Mouse (Mus musculus) cerebellum, adult 2 months (tissue): ENCODE measurements at regions not wholly inside any gene's neighbourhood (a gene's known extent, or its start where the extent isn't known, plus 50 kb on each side); places are given as distances from the start of the nearest gene placed in this dataset.

Source experiments
- DNase-seq, 2 experiments: peaks; one replicate each; pipeline ENCODE4 v3.0.0; 2021
- H3K27ac ChIP-seq: fragments of 200-500 bp; 2 replicates; pipeline ENCODE4 v1.5.1; 2012; ENCODE audit warnings: low read length, control low read depth, inconsistent platforms; ENCODE audit not compliant: insufficient read depth
- H3K27me3 ChIP-seq: fragments of 200-500 bp; 2 replicates; pipeline ENCODE4 v1.6.1; 2012; ENCODE audit warnings: inconsistent platforms, mild to moderate bottlenecking, low read length, moderate library complexity; ENCODE audit not compliant: control insufficient read depth, insufficient read depth
- H3K4me1 ChIP-seq: fragments of 200-500 bp; 2 replicates; pipeline ENCODE4 v1.6.1; 2011; ENCODE audit warnings: low read length; ENCODE audit not compliant: control insufficient read depth, insufficient read depth
- H3K4me3 ChIP-seq: fragments of 200-500 bp; replicated peaks from 2 replicates; pipeline ENCODE3; 2011; ENCODE audit warnings: mild to moderate bottlenecking, low read depth, low read length, control low read depth; ENCODE audit not compliant: insufficient read depth
- CTCF ChIP-seq: fragments of 200-500 bp; IDR thresholded peaks from 2 replicates; pipeline ENCODE4 v1.5.1; 2011; ENCODE audit warnings: low read depth, mild to moderate bottlenecking, control low read depth, low read length, moderate library complexity, borderline replicate concordance; ENCODE audit not compliant: insufficient read depth
- POLR2A ChIP-seq: fragments of 200-500 bp; IDR thresholded peaks from 2 replicates; pipeline ENCODE4 v1.6.1; 2011; ENCODE audit warnings: low read length, control low read depth, borderline replicate concordance; ENCODE audit not compliant: insufficient read depth
- WGBS: fragments of 180-500 bp; shearing (Covaris S2); methylation state at CpG from one replicate; pipeline ENCODE4 v1.1.7; 2018; 5-methylcytosine and 5-hydroxymethylcytosine counted together

DNA sequence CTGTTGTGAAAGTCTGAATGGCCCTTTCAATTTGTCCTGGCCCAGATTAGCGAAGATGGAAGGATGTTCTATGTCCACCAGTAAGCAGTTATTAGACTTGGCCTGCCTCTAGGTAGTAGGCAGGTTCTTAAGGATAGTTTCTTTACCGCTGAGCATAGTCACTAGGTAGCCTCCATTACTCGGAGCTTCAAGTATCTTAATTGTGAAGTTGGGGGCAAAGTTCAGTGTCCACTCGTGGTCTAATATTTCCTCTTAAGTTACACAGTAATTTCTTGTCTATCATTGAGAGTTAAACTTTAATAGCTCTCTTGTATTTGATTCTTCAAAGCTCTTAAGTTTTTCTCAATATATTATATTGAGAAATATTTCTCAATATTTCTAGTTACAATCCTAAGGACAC is 1133.5 kb upstream of the Jmjd1c start:
- Histone ChIP-seq H3K27me3 (no peaks in the 10 kb centered on the region), H3K4me3 (no peak overlapping the region), H3K4me1 (no peaks in the 10 kb centered on the region), H3K27ac (no peak overlapping the region)
- TF ChIP-seq CTCF (no peak), POLR2A (no peak)
- 91% methylated on average over 4 of the region's 4 CpGs for WGBS
- DNase-seq, result no peak

GRCm38 (mm10) chr10:65969770-65970169 is 1126.2 kb upstream of the Jmjd1c start:
- H3K27ac ChIP-seq, result no peak overlapping the region

More at GRCm38 (mm10) chr10:65969770-65970169, 1126.2 kb upstream of the Jmjd1c start:
- no peak overlapping the region for H3K4me3 ChIP-seq
- no peaks in the 10 kb centered on the region for H3K27me3 ChIP-seq
- TF ChIP-seq CTCF (no peak), POLR2A (no peak)
- no peak for DNase-seq
- H3K4me1 ChIP-seq, result no peaks in the 10 kb centered on the region
- 96% methylated on average over 1 of the region's 1 CpGs for WGBS
